Mouse (Mus musculus): ENCODE measurements around the gene Gm9918.

- TF ChIP-seq CTCF (conservative IDR thresholded peaks at IDR 0.05; ENCODE audit: low read length) = peak; percentile 64
- TF ChIP-seq NANOG (IDR thresholded peaks at IDR 0.05; ENCODE audit: borderline replicate concordance, low read length) = no peak
- no peak for TF ChIP-seq POU5F1 (IDR thresholded peaks at IDR 0.05; ENCODE audit: borderline replicate concordance, low read length)
Observed at GRCm38 (mm10) chr15:102273982-102274716, 3.8 kb downstream of the Gm9918 start.
